Mouse (Mus musculus) CH12.LX (cell line): ENCODE measurements at regions not wholly inside any gene's neighbourhood (a gene's known extent, or its start where the extent isn't known, plus 50 kb on each side); places are given as distances from the start of the nearest gene placed in this dataset.

Experiments used
- ELF1 ChIP-seq: IDR thresholded peaks from 2 replicates; pipeline ENCODE4 v1.6.1; 2014; ENCODE audit warnings: low read depth, mild to moderate bottlenecking, inconsistent platforms, low read length, improper control_type of control experiment
- EP300 ChIP-seq: IDR thresholded peaks from 2 replicates; pipeline ENCODE4 v1.6.1; 2011; ENCODE audit warnings: low read length, improper control_type of control experiment
- HCFC1 ChIP-seq: IDR thresholded peaks from 2 replicates; pipeline ENCODE4 v1.6.1; 2012; ENCODE audit warnings: low read depth, mild to moderate bottlenecking, inconsistent platforms, low read length, improper control_type of control experiment
- POLR2A ChIP-seq: IDR thresholded peaks from 2 replicates; pipeline ENCODE4 v1.6.1; 2011; ENCODE audit warnings: low read depth, mild to moderate bottlenecking, improper control_type of control experiment, low read length
- SMC3 ChIP-seq: IDR thresholded peaks from 2 replicates; pipeline ENCODE4 v1.6.1; 2011; ENCODE audit warnings: low read depth, low read length, improper control_type of control experiment
- ZC3H11A ChIP-seq: IDR thresholded peaks from 2 replicates; pipeline ENCODE4 v1.6.1; 2012; ENCODE audit warnings: low read depth, mild to moderate bottlenecking, inconsistent platforms, low read length, improper control_type of control experiment

- no peak for TF ChIP-seq EP300
- no peak for TF ChIP-seq HCFC1
- no peak for TF ChIP-seq SMC3
- no peak for TF ChIP-seq POLR2A
- TF ChIP-seq ELF1 = no peak
- TF ChIP-seq ZC3H11A = no peak
Observed at GRCm38 (mm10) chr13:37120219-37120618, 70.2 kb upstream of the F13a1 start.
